Mouse (Mus musculus) small intestine, adult 2 months (tissue): Measurements from ENCODE around the gene Rap1gap2. TPM values are rescaled to one million over a fixed set of nuclear protein-coding genes. Genes with fewer than 3 reads are reported as not detected.

Experiments
- H3K27ac ChIP-seq: fragments of 200-500 bp; 2 replicates; pipeline ENCODE4 v1.5.1; 2012; ENCODE audit warnings: low read depth, low read length, control low read depth, inconsistent platforms; ENCODE audit not compliant: insufficient read depth
- H3K27me3 ChIP-seq: fragments of 200-500 bp; 2 replicates; pipeline ENCODE4 v1.6.1; 2012; ENCODE audit warnings: mild to moderate bottlenecking, moderate library complexity, low read length, inconsistent platforms; ENCODE audit not compliant: control insufficient read depth, insufficient read depth
- H3K36me3 ChIP-seq: fragments of 200-500 bp; 2 replicates; pipeline ENCODE4 v1.6.1; 2012; ENCODE audit warnings: mild to moderate bottlenecking, low read length, control low read depth, inconsistent platforms; ENCODE audit not compliant: control insufficient read depth, insufficient read depth
- H3K4me1 ChIP-seq: fragments of 200-500 bp; 2 replicates; pipeline ENCODE4 v1.6.1; 2012; ENCODE audit warnings: low read length, inconsistent platforms, mixed read lengths; ENCODE audit not compliant: control insufficient read depth, insufficient read depth, insufficient read length
- H3K4me3 ChIP-seq: fragments of 200-500 bp; 2 replicates; pipeline ENCODE4 v1.5.1; 2012; ENCODE audit warnings: low read depth, mild to moderate bottlenecking, control low read depth, inconsistent platforms, low read length, moderate library complexity
- CTCF ChIP-seq: fragments of 200-500 bp; IDR thresholded peaks from 2 replicates; pipeline ENCODE4 v1.5.1; 2012; ENCODE audit warnings: low read depth, mild to moderate bottlenecking, control low read depth, inconsistent platforms, low read length, moderate library complexity, mixed read lengths; ENCODE audit not compliant: insufficient replicate concordance, insufficient read length; ENCODE audit errors: extremely low read depth
- POLR2A ChIP-seq: fragments of 200-500 bp; IDR thresholded peaks from 2 replicates; pipeline ENCODE4 v1.6.1; 2012; ENCODE audit warnings: low read depth, mild to moderate bottlenecking, control low read depth, inconsistent platforms, low read length, moderate library complexity
- WGBS: fragments of 180-500 bp; shearing (Covaris S2); methylation state at CpG from one replicate; pipeline ENCODE4 v1.1.7; 2018; 5-methylcytosine and 5-hydroxymethylcytosine counted together
- polyA plus RNA-seq: library from polyadenylated mRNA; depleted of rRNA; stranded (reverse); fragments of >200 nt; gene quantifications from 2 replicates; pipeline ENCODE4 v1.2.3, GENCODE M21; 2012

Rap1gap2 gene
- polyA plus RNA-seq, 1 experiment: 18.4 TPM

GRCm38 (mm10) chr11:74468195-74468594 is 142.5 kb downstream of the Rap1gap2 start:
- Histone ChIP-seq H3K36me3 (no peaks in the 10 kb centered on the region), H3K27ac (no peak overlapping the region), H3K27me3 (no peaks in the 10 kb centered on the region), H3K4me3 (no peak overlapping the region), H3K4me1 (peaks cover 19% of the 10 kb centered on the region; the same call in 1 of the 2 replicates)
- WGBS: 42% methylated on average over 6 of the region's 6 CpGs
- TF ChIP-seq CTCF: no peak
- no peak for TF ChIP-seq POLR2A

GRCm38 (mm10) chr11:74465712-74466111 is 145.0 kb downstream of the Rap1gap2 start:
- 25% methylated on average over 7 of the region's 7 CpGs for WGBS

GRCm38 (mm10) chr11:74464181-74464977 is 146.3 kb downstream of the Rap1gap2 start:
- Histone ChIP-seq H3K4me1 (peaks cover 27% of the 10 kb centered on the region; the same call in 1 of the 2 replicates), H3K4me3 (no peak overlapping the region), H3K27me3 (no peaks in the 10 kb centered on the region), H3K36me3 (no peaks in the 10 kb centered on the region), H3K27ac (peak overlapping the region; percentile 75)
- TF ChIP-seq POLR2A (no peak), CTCF (no peak)
- WGBS: 19% methylated on average over 10 of the region's 10 CpGs

More at GRCm38 (mm10) chr11:74465712-74466111, 145.0 kb downstream of the Rap1gap2 start:
- no peak overlapping the region for H3K4me3 ChIP-seq
- no peaks in the 10 kb centered on the region for H3K27me3 ChIP-seq
- no peaks in the 10 kb centered on the region for H3K36me3 ChIP-seq
- no peak overlapping the region for H3K27ac ChIP-seq
- TF ChIP-seq POLR2A (no peak), CTCF (peak; percentile 79)
- peaks cover 27% of the 10 kb centered on the region; the same call in 1 of the 2 replicates for H3K4me1 ChIP-seq

- Histone ChIP-seq H3K27ac (no peak overlapping the region), H3K4me1 (peaks cover 28% of the 10 kb centered on the region; the same call in 1 of the 2 replicates), H3K27me3 (no peaks in the 10 kb centered on the region), H3K36me3 (no peaks in the 10 kb centered on the region), H3K4me3 (no peak overlapping the region)
- WGBS: 28% methylated on average over 2 of the region's 2 CpGs
- TF ChIP-seq POLR2A (no peak), CTCF (no peak)
Measured at GRCm38 (mm10) chr11:74462651-74463050, 148.1 kb downstream of the Rap1gap2 start.

GRCm38 (mm10) chr11:74459651-74460050 is 151.1 kb downstream of the Rap1gap2 start:
- no peak overlapping the region for H3K4me3 ChIP-seq
- 78% methylated on average over 8 of the region's 8 CpGs for WGBS
- no peak overlapping the region for H3K27ac ChIP-seq
- peaks cover 21% of the 10 kb centered on the region; the same call in 1 of the 2 replicates for H3K4me1 ChIP-seq
- no peaks in the 10 kb centered on the region for H3K27me3 ChIP-seq
- TF ChIP-seq POLR2A (no peak), CTCF (no peak)
- no peaks in the 10 kb centered on the region for H3K36me3 ChIP-seq

GRCm38 (mm10) chr11:74458400-74458799 is 152.3 kb downstream of the Rap1gap2 start:
- no peaks in the 10 kb centered on the region for H3K27me3 ChIP-seq
- no peaks in the 10 kb centered on the region for H3K36me3 ChIP-seq
- peaks cover 20% of the 10 kb centered on the region; the same call in 1 of the 2 replicates for H3K4me1 ChIP-seq
- H3K4me3 ChIP-seq: no peak overlapping the region
- H3K27ac ChIP-seq: no peak overlapping the region
- TF ChIP-seq CTCF: no peak
- no peak for TF ChIP-seq POLR2A
- 82% methylated on average over 3 of the region's 3 CpGs for WGBS

- no peaks in the 10 kb centered on the region for H3K36me3 ChIP-seq
- no peak for TF ChIP-seq CTCF
- no peak; the same call in 1 of the 2 replicates for TF ChIP-seq POLR2A
- WGBS: 21% methylated on average over 10 of the region's 10 CpGs
- H3K27ac ChIP-seq: peak overlapping the region; percentile 74
- H3K4me3 ChIP-seq: peak overlapping the region; percentile 54
- peaks cover 14% of the 10 kb centered on the region; the same call in 1 of the 2 replicates for H3K4me1 ChIP-seq
- H3K27me3 ChIP-seq: no peaks in the 10 kb centered on the region
Measured at GRCm38 (mm10) chr11:74457194-74457593, 153.5 kb downstream of the Rap1gap2 start.
